Mouse (Mus musculus): ENCODE results near the gene Abcd2. TPM values are rescaled to one million over a fixed set of nuclear protein-coding genes. Genes with fewer than 3 reads are reported as not detected.

The Abcd2 gene
- polyA plus RNA-seq, 1 experiment from 2014 or later = 0.53 TPM

GRCm38 (mm10) chr15:91165021-91165420 is 26.6 kb downstream of the Abcd2 start:
- Histone ChIP-seq H3K36me3 (ENCODE audit: control insufficient read depth, insufficient read depth) (no peaks in the 10 kb centered on the region), H3K9ac (ENCODE audit: low read depth, low read length) (no peak overlapping the region), H3K9me3 (ENCODE audit: control insufficient read depth) (no peaks in the 10 kb centered on the region), H3K4me1 (replicated peaks; ENCODE audit: control insufficient read depth, insufficient read depth, low read length) (no peaks in the 10 kb centered on the region), H3K4me3 (ENCODE audit: low read depth, low read length) (no peak overlapping the region), H3K4me2 (replicated peaks; ENCODE audit: low read depth) (no peak overlapping the region), H3K27me3 (replicated peaks; ENCODE audit: control insufficient read depth, insufficient read depth, low read length) (no peaks in the 10 kb centered on the region), H3K27ac (ENCODE audit: low read depth, low read length) (no peak overlapping the region)
- 11% methylated on average over 5 of the region's 5 CpGs for WGBS
- ATAC-seq = no peak
- TF ChIP-seq CTCF (IDR thresholded peaks at IDR 0.05; ENCODE audit: low read depth) = peak; percentile 75

- H3K4me3 ChIP-seq (ENCODE audit: low read depth, low read length) = no peak overlapping the region
- no peaks in the 10 kb centered on the region for H3K9me3 ChIP-seq (ENCODE audit: control insufficient read depth)
- no peak for TF ChIP-seq CTCF (IDR thresholded peaks at IDR 0.05; ENCODE audit: low read depth)
- no peak for ATAC-seq
- no peaks in the 10 kb centered on the region for H3K27me3 ChIP-seq (replicated peaks; ENCODE audit: control insufficient read depth, insufficient read depth, low read length)
- H3K4me1 ChIP-seq (replicated peaks; ENCODE audit: control insufficient read depth, insufficient read depth, low read length) = no peaks in the 10 kb centered on the region
- no peaks in the 10 kb centered on the region for H3K36me3 ChIP-seq (ENCODE audit: control insufficient read depth, insufficient read depth)
- H3K4me2 ChIP-seq (replicated peaks; ENCODE audit: low read depth) = no peak overlapping the region
- H3K27ac ChIP-seq (ENCODE audit: low read depth, low read length) = no peak overlapping the region
- WGBS = 80% methylated on average over 2 of the region's 2 CpGs
- no peak overlapping the region for H3K9ac ChIP-seq (ENCODE audit: low read depth, low read length)
Observed at GRCm38 (mm10) chr15:91163454-91163853, 28.1 kb downstream of the Abcd2 start.

GRCm38 (mm10) chr15:91161153-91161552 is 30.4 kb downstream of the Abcd2 start:
- Histone ChIP-seq H3K4me1 (replicated peaks; ENCODE audit: control insufficient read depth, insufficient read depth, low read length) (no peaks in the 10 kb centered on the region), H3K27me3 (replicated peaks; ENCODE audit: control insufficient read depth, insufficient read depth, low read length) (no peaks in the 10 kb centered on the region), H3K4me2 (replicated peaks; ENCODE audit: low read depth) (no peak overlapping the region), H3K9ac (ENCODE audit: low read depth, low read length) (no peak overlapping the region), H3K4me3 (ENCODE audit: low read depth, low read length) (no peak overlapping the region), H3K36me3 (ENCODE audit: control insufficient read depth, insufficient read depth) (no peaks in the 10 kb centered on the region), H3K9me3 (ENCODE audit: control insufficient read depth) (no peaks in the 10 kb centered on the region), H3K27ac (ENCODE audit: low read depth, low read length) (no peak overlapping the region)
- ATAC-seq = no peak
- 84% methylated on average over 5 of the region's 5 CpGs for WGBS
- no peak for TF ChIP-seq CTCF (IDR thresholded peaks at IDR 0.05; ENCODE audit: low read depth)

- H3K9me3 ChIP-seq (ENCODE audit: control insufficient read depth) = no peaks in the 10 kb centered on the region
- no peak overlapping the region for H3K27ac ChIP-seq (ENCODE audit: low read depth, low read length)
- no peak for TF ChIP-seq CTCF (IDR thresholded peaks at IDR 0.05; ENCODE audit: low read depth)
- ATAC-seq = no peak
- no peak overlapping the region for H3K4me2 ChIP-seq (replicated peaks; ENCODE audit: low read depth)
- H3K9ac ChIP-seq (ENCODE audit: low read depth, low read length) = no peak overlapping the region
- H3K4me1 ChIP-seq (replicated peaks; ENCODE audit: control insufficient read depth, insufficient read depth, low read length) = no peaks in the 10 kb centered on the region
- WGBS = 76% methylated on average over 3 of the region's 3 CpGs
- H3K36me3 ChIP-seq (ENCODE audit: control insufficient read depth, insufficient read depth) = no peaks in the 10 kb centered on the region
- no peak overlapping the region for H3K4me3 ChIP-seq (ENCODE audit: low read depth, low read length)
- no peaks in the 10 kb centered on the region for H3K27me3 ChIP-seq (replicated peaks; ENCODE audit: control insufficient read depth, insufficient read depth, low read length)
Observed at GRCm38 (mm10) chr15:91153311-91153710, 38.3 kb downstream of the Abcd2 start.

GRCm38 (mm10) chr15:91152592-91152991 is 39.0 kb downstream of the Abcd2 start:
- Histone ChIP-seq H3K27me3 (replicated peaks; ENCODE audit: control insufficient read depth, insufficient read depth, low read length) (no peaks in the 10 kb centered on the region), H3K4me3 (ENCODE audit: low read depth, low read length) (no peak overlapping the region), H3K4me1 (replicated peaks; ENCODE audit: control insufficient read depth, insufficient read depth, low read length) (no peaks in the 10 kb centered on the region), H3K9ac (ENCODE audit: low read depth, low read length) (no peak overlapping the region), H3K27ac (ENCODE audit: low read depth, low read length) (no peak overlapping the region), H3K4me2 (replicated peaks; ENCODE audit: low read depth) (no peak overlapping the region), H3K36me3 (ENCODE audit: control insufficient read depth, insufficient read depth) (no peaks in the 10 kb centered on the region), H3K9me3 (ENCODE audit: control insufficient read depth) (no peaks in the 10 kb centered on the region)
- TF ChIP-seq CTCF (IDR thresholded peaks at IDR 0.05; ENCODE audit: low read depth) = no peak
- 45% methylated on average over 1 of the region's 1 CpGs for WGBS
- no peak for ATAC-seq

GRCm38 (mm10) chr15:91124584-91124983 is 67.0 kb downstream of the Abcd2 start:
- 88% methylated on average over 4 of the region's 4 CpGs for WGBS
- H3K36me3 ChIP-seq (ENCODE audit: control insufficient read depth, insufficient read depth) = no peaks in the 10 kb centered on the region
- no peak for TF ChIP-seq CTCF (IDR thresholded peaks at IDR 0.05; ENCODE audit: low read depth)
- ATAC-seq = no peak
- no peak overlapping the region for H3K9ac ChIP-seq (ENCODE audit: low read depth, low read length)
- H3K4me1 ChIP-seq (replicated peaks; ENCODE audit: control insufficient read depth, insufficient read depth, low read length) = no peaks in the 10 kb centered on the region
- no peak overlapping the region for H3K27ac ChIP-seq (ENCODE audit: low read depth, low read length)
- H3K4me2 ChIP-seq (replicated peaks; ENCODE audit: low read depth) = no peak overlapping the region
- H3K9me3 ChIP-seq (ENCODE audit: control insufficient read depth) = no peaks in the 10 kb centered on the region
- H3K4me3 ChIP-seq (ENCODE audit: low read depth, low read length) = no peak overlapping the region
- H3K27me3 ChIP-seq (replicated peaks; ENCODE audit: control insufficient read depth, insufficient read depth, low read length) = no peaks in the 10 kb centered on the region
